Mouse (Mus musculus) ES-E14 (cell line): Measurements from ENCODE around the gene Tmod3. TPM values are rescaled to one million over a fixed set of nuclear protein-coding genes. Genes with fewer than 3 reads are reported as not detected.

Experiments
- DNase-seq: peaks from one replicate; pipeline ENCODE4 v3.0.0-alpha.2; 2013; ENCODE audit warnings: low read depth, low spot score
- H3K27ac ChIP-seq: 2 replicates; pipeline ENCODE4 v1.5.1; 2012; ENCODE audit warnings: low read depth, mild to moderate bottlenecking, low read length, moderate library complexity, mixed read lengths; ENCODE audit not compliant: poor library complexity, insufficient read depth, severe bottlenecking
- H3K36me3 ChIP-seq: 2 replicates; pipeline ENCODE4 v1.6.1; 2012; ENCODE audit warnings: mild to moderate bottlenecking, low read length, moderate library complexity, mixed read lengths; ENCODE audit not compliant: control insufficient read depth, poor library complexity, insufficient read depth, severe bottlenecking
- H3K4me1 ChIP-seq, 2 experiments: fragments of 150-350 bp in 1 of 2; sonication (generic) in 1 of 2; 2 replicates each; pipeline ENCODE4 v1.6.1; 2012; ENCODE audit warnings: low read length in 2 of 2, mild to moderate bottlenecking in 1 of 2, mixed read lengths in 1 of 2; ENCODE audit not compliant: control insufficient read depth in 2 of 2, insufficient read depth in 2 of 2, poor library complexity in 1 of 2
- H3K4me3 ChIP-seq, 2 experiments: fragments of 150-350 bp in 1 of 2; sonication (generic) in 1 of 2; 2 replicates each; pipeline ENCODE4 v1.5.1; 2012; ENCODE audit warnings: low read length in 2 of 2, low read depth in 1 of 2, mild to moderate bottlenecking in 1 of 2, mixed read lengths in 1 of 2; ENCODE audit not compliant: insufficient read depth in 1 of 2, poor library complexity in 1 of 2, severe bottlenecking in 1 of 2
- H3K9ac ChIP-seq: 2 replicates; pipeline ENCODE4 v1.6.1; 2012; ENCODE audit warnings: low read depth, mild to moderate bottlenecking, low read length, mixed read lengths; ENCODE audit not compliant: poor library complexity, insufficient read depth, severe bottlenecking
- H3K9me3 ChIP-seq: fragments of 150-350 bp; sonication (generic); 2 replicates; pipeline ENCODE4 v1.6.1; 2012; ENCODE audit warnings: low read depth, mild to moderate bottlenecking, low read length; ENCODE audit not compliant: control insufficient read depth, insufficient read depth
- CHD2 ChIP-seq: IDR thresholded peaks from 2 replicates; pipeline ENCODE4 v1.6.1; 2014; ENCODE audit warnings: mild to moderate bottlenecking, low read depth, low read length, inconsistent platforms
- HCFC1 ChIP-seq: IDR thresholded peaks from 2 replicates; pipeline ENCODE4 v1.6.1; 2012; ENCODE audit warnings: low read length, inconsistent platforms, borderline replicate concordance; ENCODE audit not compliant: insufficient read depth
- MAFK ChIP-seq: IDR thresholded peaks from 2 replicates; pipeline ENCODE4 v1.6.1; 2014; ENCODE audit warnings: mild to moderate bottlenecking, low read depth, low read length, inconsistent platforms; ENCODE audit not compliant: insufficient read depth
- ZC3H11A ChIP-seq: IDR thresholded peaks from 2 replicates; pipeline ENCODE4 v1.6.1; 2012; ENCODE audit warnings: low read depth, mild to moderate bottlenecking, inconsistent platforms, low read length, borderline replicate concordance
- ZNF384 ChIP-seq: IDR thresholded peaks from 2 replicates; pipeline ENCODE4 v1.6.1; 2012; ENCODE audit warnings: low read depth, low read length, inconsistent platforms
- in situ Hi-C, 2 experiments: fragments of 600-800 bp; cut with MboI; formaldehyde crosslinking; loops; one replicate each; pipeline ENCODE4 v1.15.1; 2025; ENCODE audit warnings: low sequenced_read_pairs in 2 of 2, inconsistent platforms in 1 of 2; ENCODE audit not compliant: unreplicated experiment in 2 of 2
- total RNA-seq: library from RNA; depleted of rRNA; stranded (reverse); fragments of 300-350 nt; gene quantifications from 2 replicates; pipeline ENCODE4 v1.2.3, GENCODE M21; 2012

Gene Tmod3
- total RNA-seq, 1 experiment, result 36.4 TPM

- in situ Hi-C loops, result no loop called here
- no peak overlapping the region for H3K9ac ChIP-seq
- H3K9me3 ChIP-seq, result no peaks in the 10 kb centered on the region
- no peak for DNase-seq
- no peak overlapping the region for H3K27ac ChIP-seq
- TF ChIP-seq ZNF384 (no peak), MAFK (no peak), ZC3H11A (no peak), HCFC1 (no peak), CHD2 (no peak)
- H3K36me3 ChIP-seq, result no peaks in the 10 kb centered on the region
- no peak overlapping the region for H3K4me3 ChIP-seq
- peaks cover 0 to 2% of the 10 kb centered on the region in 2 experiments; a peak in 1 of 4 replicates for H3K4me1 ChIP-seq
Measured at GRCm38 (mm10) chr9:75589850-75590790, 30.7 kb upstream of the Tmod3 start.

GRCm38 (mm10) chr9:75581694-75582350, 22.4 kb upstream of the Tmod3 start:
- no peak overlapping the region for H3K9ac ChIP-seq
- H3K4me1 ChIP-seq, result no peaks in the 10 kb centered on the region
- TF ChIP-seq CHD2 (no peak), ZNF384 (peak; percentile 72), ZC3H11A (no peak), HCFC1 (no peak), MAFK (no peak)
- no peak overlapping the region for H3K27ac ChIP-seq
- H3K4me3 ChIP-seq, result no peak overlapping the region
- no peaks in the 10 kb centered on the region for H3K9me3 ChIP-seq
- in situ Hi-C loops, result no loop called here
- no peaks in the 10 kb centered on the region for H3K36me3 ChIP-seq
- DNase-seq, result no peak

GRCm38 (mm10) chr9:75579321-75579720, 19.9 kb upstream of the Tmod3 start:
- in situ Hi-C loops, result no loop called here
- Histone ChIP-seq H3K36me3 (no peaks in the 10 kb centered on the region), H3K4me3 (no peak overlapping the region), H3K9ac (no peak overlapping the region), H3K9me3 (no peaks in the 10 kb centered on the region), H3K4me1 (no peaks in the 10 kb centered on the region), H3K27ac (no peak overlapping the region)
- DNase-seq, result no peak
- TF ChIP-seq HCFC1 (no peak), ZNF384 (no peak), ZC3H11A (no peak), CHD2 (no peak), MAFK (no peak)

GRCm38 (mm10) chr9:75571036-75571942, 11.8 kb upstream of the Tmod3 start:
- Histone ChIP-seq H3K9ac (no peak overlapping the region), H3K27ac (no peak overlapping the region), H3K36me3 (no peaks in the 10 kb centered on the region), H3K4me1 (no peaks in the 10 kb centered on the region), H3K9me3 (no peaks in the 10 kb centered on the region), H3K4me3 (no peak overlapping the region)
- in situ Hi-C loops, result no loop called here
- DNase-seq, result no peak
- TF ChIP-seq ZNF384, result no peak
- TF ChIP-seq MAFK, result no peak
- no peak for TF ChIP-seq HCFC1
- no peak for TF ChIP-seq ZC3H11A
- TF ChIP-seq CHD2, result no peak
